Mouse (Mus musculus) intestine, embryonic 15.5 days (tissue): ENCODE measurements around the gene 5730522E02Rik. TPM values are rescaled to one million over a fixed set of nuclear protein-coding genes. Genes with fewer than 3 reads are reported as not detected.

Experiments used
- ATAC-seq: fragments of 200-750 bp; cut with Nextera tagmentation; 2 replicates; pipeline ENCODE4 v1.8.0; 2017; ENCODE audit warnings: moderate TSS enrichment, moderate library complexity
- H3K27ac ChIP-seq: fragments of 300-500 bp; sonication (generic); 2 replicates; pipeline ENCODE4 v1.5.1; 2015; ENCODE audit warnings: mild to moderate bottlenecking, inconsistent platforms
- H3K27me3 ChIP-seq: fragments of 300-500 bp; sonication (generic); replicated peaks from 2 replicates; pipeline ENCODE4 v1.6.1; 2015; ENCODE audit warnings: inconsistent platforms
- H3K36me3 ChIP-seq: fragments of 300-500 bp; sonication (generic); 2 replicates; pipeline ENCODE4 v1.6.1; 2015; ENCODE audit warnings: inconsistent platforms
- H3K4me1 ChIP-seq: fragments of 300-500 bp; sonication (generic); replicated peaks from 2 replicates; pipeline ENCODE4 v1.6.1; 2015; ENCODE audit warnings: inconsistent platforms
- H3K4me2 ChIP-seq: fragments of 300-500 bp; sonication (generic); replicated peaks from 2 replicates; pipeline ENCODE4 v1.6.1; 2015; ENCODE audit warnings: mild to moderate bottlenecking, inconsistent platforms
- H3K4me3 ChIP-seq: fragments of 300-500 bp; sonication (generic); replicated peaks from 2 replicates; pipeline ENCODE4 v1.5.1; 2015; ENCODE audit warnings: inconsistent platforms
- H3K9ac ChIP-seq: fragments of 300-500 bp; sonication (generic); 2 replicates; pipeline ENCODE4 v1.6.1; 2015; ENCODE audit warnings: inconsistent platforms
- H3K9me3 ChIP-seq: fragments of 300-500 bp; sonication (generic); 2 replicates; pipeline ENCODE4 v1.6.1; 2016; ENCODE audit warnings: inconsistent platforms
- WGBS: fragments of 180-500 bp; shearing (Covaris S2); methylation state at CpG from one replicate; pipeline ENCODE4 v1.1.7; 2015; 5-methylcytosine and 5-hydroxymethylcytosine counted together
- polyA plus RNA-seq: library from polyadenylated mRNA; unstranded; fragments of >200 nt; fragmentation: Nextera tagmentation; extraction: Ambion mirVana; gene quantifications from 2 replicates; pipeline ENCODE4 v1.2.1, GENCODE M21; 2015

5730522E02Rik gene
- polyA plus RNA-seq, 1 experiment from 2014 or later: 2.8 TPM

DNA sequence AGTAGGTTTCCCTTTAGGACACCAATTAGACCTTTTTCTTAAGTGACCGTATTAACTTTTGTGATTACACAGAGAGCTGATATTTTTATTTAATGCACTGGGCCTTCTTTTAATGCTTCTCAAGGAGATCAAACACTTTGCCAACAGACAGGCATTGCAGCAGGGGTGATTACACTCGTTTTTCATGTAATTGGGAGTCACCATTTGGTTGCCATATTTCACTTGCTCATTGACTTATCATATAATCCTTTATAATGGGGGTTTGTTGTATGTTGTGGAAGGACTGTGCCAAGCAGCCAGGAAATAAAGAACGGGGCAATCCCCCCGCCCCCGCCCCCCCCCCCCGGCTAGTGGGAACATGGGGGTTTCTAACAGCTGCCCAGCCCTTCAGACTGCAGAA, 135.0 kb downstream of the 5730522E02Rik start:
- Histone ChIP-seq H3K36me3 (no peaks in the 10 kb centered on the region), H3K27me3 (no peaks in the 10 kb centered on the region), H3K4me3 (no peak overlapping the region), H3K4me2 (no peak overlapping the region), H3K4me1 (no peaks in the 10 kb centered on the region), H3K9ac (no peak overlapping the region), H3K27ac (no peak overlapping the region), H3K9me3 (no peaks in the 10 kb centered on the region)
- no peak for ATAC-seq
- 80% methylated on average over 6 of the region's 6 CpGs for WGBS

DNA sequence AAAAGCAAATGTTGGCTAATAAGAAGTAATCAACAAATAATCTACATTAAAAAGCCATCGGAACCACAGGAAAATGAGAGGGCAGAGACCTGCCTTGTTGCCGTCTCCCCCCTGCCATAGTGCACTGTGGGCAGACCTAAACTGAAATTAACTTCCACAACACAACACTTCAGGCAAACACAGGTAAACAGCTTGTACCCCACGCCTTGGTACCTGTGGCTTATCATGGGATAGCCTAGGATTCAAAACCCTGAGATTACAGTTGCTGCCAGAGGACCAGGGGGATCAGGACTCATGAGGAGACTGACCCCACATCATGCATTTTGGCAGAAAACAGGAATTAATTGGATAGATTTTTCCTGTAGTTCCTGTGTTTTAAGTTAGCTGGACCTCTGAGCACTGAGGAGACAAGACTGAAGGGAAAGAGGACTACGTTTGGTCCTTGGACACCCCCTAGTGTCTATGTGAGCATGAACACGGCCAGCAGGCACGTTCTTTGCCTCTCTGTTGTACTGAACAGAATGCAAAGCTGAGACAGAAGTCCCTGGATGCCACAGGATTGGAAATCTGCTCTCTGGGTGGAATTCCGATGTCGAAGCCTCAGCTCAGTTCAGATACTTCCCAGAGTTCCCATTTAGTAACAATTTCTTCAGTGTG, 136.8 kb downstream of the 5730522E02Rik start:
- no peaks in the 10 kb centered on the region for H3K4me1 ChIP-seq
- H3K27ac ChIP-seq: no peak overlapping the region
- H3K36me3 ChIP-seq: no peaks in the 10 kb centered on the region
- H3K9ac ChIP-seq: no peak overlapping the region
- no peaks in the 10 kb centered on the region for H3K27me3 ChIP-seq
- 46% methylated on average over 8 of the region's 8 CpGs for WGBS
- no peak overlapping the region for H3K4me3 ChIP-seq
- no peak overlapping the region for H3K4me2 ChIP-seq
- no peaks in the 10 kb centered on the region for H3K9me3 ChIP-seq
- ATAC-seq: peak; percentile 78

DNA sequence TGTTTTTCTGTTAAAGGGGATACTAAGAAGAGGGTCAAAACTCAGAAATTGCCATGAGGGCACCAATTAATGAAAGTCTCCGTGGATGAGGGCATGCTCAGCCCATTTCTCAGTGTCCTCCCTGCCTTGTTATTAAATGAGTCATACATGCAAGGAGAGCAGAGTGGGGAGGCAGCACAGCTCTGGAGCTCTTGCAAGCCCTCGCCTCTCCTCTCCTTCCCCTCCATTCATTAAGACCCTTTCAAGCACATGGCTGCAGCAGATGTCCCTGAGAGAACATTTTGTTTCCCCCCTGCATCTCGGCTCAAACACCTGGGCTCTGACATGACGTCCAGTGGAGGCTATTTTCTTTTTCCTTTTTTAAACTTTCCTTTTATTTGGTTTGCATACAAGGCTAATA, 138.5 kb downstream of the 5730522E02Rik start:
- 66% methylated on average over 4 of the region's 4 CpGs for WGBS
- Histone ChIP-seq H3K4me1 (no peaks in the 10 kb centered on the region), H3K9ac (no peak overlapping the region), H3K27me3 (no peaks in the 10 kb centered on the region), H3K27ac (no peak overlapping the region), H3K9me3 (no peaks in the 10 kb centered on the region), H3K36me3 (no peaks in the 10 kb centered on the region), H3K4me2 (no peak overlapping the region), H3K4me3 (no peak overlapping the region)
- ATAC-seq: no peak

DNA sequence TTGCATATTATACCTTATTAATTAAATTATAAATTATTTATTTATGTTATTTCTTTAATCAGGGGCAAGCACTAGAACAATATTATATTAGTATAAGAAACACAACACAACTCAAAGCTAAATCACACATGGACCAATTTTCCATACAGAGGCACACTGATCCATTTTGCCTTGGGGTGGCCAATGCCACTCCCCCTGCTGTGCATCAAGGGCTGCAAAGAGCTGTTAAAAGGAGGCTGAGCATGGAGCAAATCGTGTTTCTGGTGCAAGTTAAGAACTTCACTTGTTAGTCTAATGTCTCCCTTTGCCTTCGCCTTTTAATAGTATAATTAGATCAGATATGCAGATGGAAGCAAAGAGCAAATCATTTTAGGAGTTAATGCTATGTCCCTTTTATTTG, 147.3 kb downstream of the 5730522E02Rik start:
- Histone ChIP-seq H3K36me3 (no peaks in the 10 kb centered on the region), H3K9me3 (no peaks in the 10 kb centered on the region), H3K27ac (no peak overlapping the region), H3K4me1 (no peaks in the 10 kb centered on the region), H3K9ac (no peak overlapping the region), H3K27me3 (no peaks in the 10 kb centered on the region), H3K4me3 (no peak overlapping the region), H3K4me2 (no peak overlapping the region)
- no peak for ATAC-seq
- 54% methylated on average over 2 of the region's 2 CpGs for WGBS

DNA sequence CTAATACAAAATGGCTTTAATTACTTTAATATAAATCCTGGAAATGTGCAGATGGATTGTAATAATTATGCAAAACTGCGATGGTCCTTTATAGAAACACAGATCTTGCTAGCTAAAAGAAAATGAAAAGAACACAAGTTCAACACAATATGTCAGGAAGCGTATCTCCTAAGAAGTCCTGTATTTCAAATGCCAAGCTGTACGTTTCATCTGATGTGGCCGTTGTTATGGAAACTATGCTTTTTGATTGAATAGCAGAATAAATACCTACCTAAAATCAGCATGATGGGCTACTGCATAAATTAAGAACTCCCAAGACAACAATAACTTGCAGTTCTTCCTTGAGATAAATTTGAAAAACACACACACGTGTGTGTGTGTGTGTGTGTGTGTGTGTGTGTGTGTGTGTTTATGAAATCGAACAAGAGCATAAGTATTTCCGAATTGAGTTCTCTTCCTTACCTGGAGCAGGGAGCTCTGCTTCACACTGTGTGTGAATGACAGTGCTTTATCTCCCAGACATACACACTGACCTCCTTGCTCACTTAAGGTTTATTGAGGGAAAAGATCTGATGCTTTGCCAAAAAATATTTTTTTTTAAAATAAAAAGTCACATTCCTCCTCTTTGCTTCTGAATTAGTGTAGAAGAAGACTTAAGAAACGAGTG, 149.0 kb downstream of the 5730522E02Rik start:
- Histone ChIP-seq H3K9me3 (no peaks in the 10 kb centered on the region), H3K4me3 (no peak overlapping the region), H3K27me3 (no peaks in the 10 kb centered on the region), H3K9ac (no peak overlapping the region), H3K4me2 (no peak overlapping the region), H3K27ac (no peak overlapping the region), H3K36me3 (no peaks in the 10 kb centered on the region), H3K4me1 (no peaks in the 10 kb centered on the region)
- no peak for ATAC-seq
- WGBS: 78% methylated on average over 8 of the region's 8 CpGs

DNA sequence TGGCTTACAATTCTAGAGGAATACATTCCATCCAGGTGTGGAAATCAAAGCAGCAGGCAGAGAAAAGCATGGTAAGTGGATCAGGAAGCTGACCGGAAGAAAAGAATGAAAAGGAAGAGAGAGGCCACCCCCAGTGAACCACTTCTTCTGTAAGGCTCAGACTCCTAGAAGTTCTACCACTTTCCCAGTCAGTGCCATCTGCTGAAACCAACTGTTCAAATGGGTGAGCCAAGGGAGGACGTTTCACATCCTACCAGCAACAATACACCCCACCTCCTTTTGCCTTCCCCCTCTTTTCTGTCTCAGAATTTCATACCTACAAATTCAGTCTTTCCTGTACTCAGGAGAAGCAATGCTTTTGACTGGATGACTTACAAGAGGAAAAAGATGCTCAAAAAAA, 197.0 kb downstream of the 5730522E02Rik start:
- 72% methylated on average over 2 of the region's 2 CpGs for WGBS

DNA sequence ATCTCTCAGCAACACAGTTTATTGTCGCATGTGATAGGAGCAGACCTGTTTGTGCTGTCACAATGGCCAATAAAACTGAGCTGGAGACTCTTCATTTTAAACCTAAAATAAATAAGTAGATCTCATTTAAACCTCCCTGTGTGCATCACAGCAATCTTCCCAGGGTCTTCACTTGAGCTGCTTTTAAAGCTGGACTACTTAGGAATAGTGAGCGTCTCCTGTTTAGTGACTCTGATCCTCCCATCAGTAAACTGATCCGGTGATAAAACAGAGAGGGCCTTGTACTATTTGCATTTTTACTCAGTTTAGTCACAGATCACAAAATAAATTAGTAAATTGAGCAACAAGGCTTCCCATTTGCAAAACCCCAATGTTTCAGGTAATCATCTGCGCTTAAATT, 206.5 kb downstream of the 5730522E02Rik start:
- WGBS: 63% methylated on average over 4 of the region's 4 CpGs
- ATAC-seq: no peak
- Histone ChIP-seq H3K9me3 (no peaks in the 10 kb centered on the region), H3K4me2 (no peak overlapping the region), H3K4me1 (no peaks in the 10 kb centered on the region), H3K27me3 (no peaks in the 10 kb centered on the region), H3K27ac (no peak overlapping the region), H3K4me3 (no peak overlapping the region), H3K9ac (no peak overlapping the region), H3K36me3 (no peaks in the 10 kb centered on the region)

More for the DNA sequence above, 197.0 kb downstream of the 5730522E02Rik start:
- Histone ChIP-seq H3K4me1 (no peaks in the 10 kb centered on the region), H3K4me3 (no peak overlapping the region), H3K9ac (no peak overlapping the region), H3K27ac (no peak overlapping the region), H3K27me3 (no peaks in the 10 kb centered on the region), H3K36me3 (no peaks in the 10 kb centered on the region), H3K9me3 (no peaks in the 10 kb centered on the region), H3K4me2 (no peak overlapping the region)
- ATAC-seq: no peak

DNA sequence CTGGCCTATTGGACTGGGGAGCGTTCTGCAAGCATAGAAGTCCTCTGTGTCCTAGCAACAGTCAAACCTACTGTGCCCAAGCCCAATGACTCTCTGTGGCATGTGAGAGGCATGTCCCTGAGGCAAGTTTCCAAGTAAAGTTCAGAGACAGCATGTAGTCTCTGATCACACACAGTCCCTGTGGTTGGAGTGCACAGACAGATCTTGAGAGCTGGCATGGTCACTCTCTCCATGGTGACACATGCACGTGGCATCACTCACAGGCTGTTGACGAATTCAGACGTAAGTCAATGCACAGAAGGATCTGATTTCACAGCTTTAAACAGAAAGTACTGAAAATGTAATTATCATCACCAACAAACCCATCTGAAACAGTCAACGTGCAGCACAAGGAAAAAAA, 210.8 kb downstream of the 5730522E02Rik start:
- ATAC-seq: no peak
- no peak overlapping the region for H3K4me2 ChIP-seq
- H3K9ac ChIP-seq: no peak overlapping the region
- no peak overlapping the region for H3K27ac ChIP-seq
- H3K27me3 ChIP-seq: no peaks in the 10 kb centered on the region
- 83% methylated on average over 5 of the region's 5 CpGs for WGBS
- H3K9me3 ChIP-seq: no peaks in the 10 kb centered on the region
- no peak overlapping the region for H3K4me3 ChIP-seq
- no peaks in the 10 kb centered on the region for H3K4me1 ChIP-seq
- no peaks in the 10 kb centered on the region for H3K36me3 ChIP-seq

DNA sequence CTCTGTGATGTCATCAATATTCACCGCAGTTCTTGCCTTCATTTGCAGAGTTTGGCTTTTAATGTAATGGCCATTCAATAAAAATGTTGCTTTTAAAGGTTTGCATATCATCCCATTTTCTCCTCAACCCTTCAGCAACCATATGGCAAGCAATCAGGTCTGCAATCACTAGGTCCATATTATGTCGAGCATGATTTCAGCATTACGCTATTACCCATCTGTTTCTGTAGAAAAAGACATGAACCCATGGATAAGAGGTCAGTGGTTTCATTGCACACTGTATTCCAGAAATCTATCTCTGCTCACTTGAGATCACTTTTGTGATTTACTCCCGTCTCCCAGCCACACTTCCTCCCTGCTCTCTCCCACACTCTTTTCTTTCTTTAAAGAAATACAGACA, 213.1 kb downstream of the 5730522E02Rik start:
- H3K9me3 ChIP-seq: no peaks in the 10 kb centered on the region
- no peak overlapping the region for H3K4me3 ChIP-seq
- no peak for ATAC-seq
- H3K9ac ChIP-seq: no peak overlapping the region
- 75% methylated on average over 4 of the region's 4 CpGs for WGBS
- H3K4me2 ChIP-seq: no peak overlapping the region
- no peaks in the 10 kb centered on the region for H3K36me3 ChIP-seq
- H3K4me1 ChIP-seq: no peaks in the 10 kb centered on the region
- H3K27ac ChIP-seq: no peak overlapping the region
- H3K27me3 ChIP-seq: no peaks in the 10 kb centered on the region

DNA sequence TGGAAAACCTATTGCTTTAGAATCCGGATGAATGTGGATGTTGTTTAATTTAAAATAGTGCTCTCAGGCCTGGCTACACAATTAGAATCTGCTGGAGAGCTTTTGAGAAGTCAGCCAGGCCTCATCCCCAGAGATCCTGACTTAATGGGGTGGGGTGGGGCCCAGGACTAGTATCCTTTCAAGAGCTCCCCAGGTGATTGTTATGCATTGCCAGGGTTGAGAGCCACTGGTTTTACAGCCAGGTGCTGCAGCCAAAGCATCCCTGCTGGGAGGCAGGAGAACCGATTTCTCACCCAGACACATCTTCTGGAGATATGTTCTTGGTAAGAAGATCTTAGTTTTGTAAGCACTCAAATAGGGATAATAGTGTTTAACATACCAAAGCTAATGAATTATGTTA, 216.4 kb downstream of the 5730522E02Rik start:
- H3K4me2 ChIP-seq: no peak overlapping the region
- 42% methylated on average over 2 of the region's 2 CpGs for WGBS
- ATAC-seq: no peak
- H3K27me3 ChIP-seq: no peaks in the 10 kb centered on the region
- no peaks in the 10 kb centered on the region for H3K9me3 ChIP-seq
- H3K4me3 ChIP-seq: no peak overlapping the region
- no peaks in the 10 kb centered on the region for H3K36me3 ChIP-seq
- no peak overlapping the region for H3K9ac ChIP-seq
- no peak overlapping the region for H3K27ac ChIP-seq
- no peaks in the 10 kb centered on the region for H3K4me1 ChIP-seq

DNA sequence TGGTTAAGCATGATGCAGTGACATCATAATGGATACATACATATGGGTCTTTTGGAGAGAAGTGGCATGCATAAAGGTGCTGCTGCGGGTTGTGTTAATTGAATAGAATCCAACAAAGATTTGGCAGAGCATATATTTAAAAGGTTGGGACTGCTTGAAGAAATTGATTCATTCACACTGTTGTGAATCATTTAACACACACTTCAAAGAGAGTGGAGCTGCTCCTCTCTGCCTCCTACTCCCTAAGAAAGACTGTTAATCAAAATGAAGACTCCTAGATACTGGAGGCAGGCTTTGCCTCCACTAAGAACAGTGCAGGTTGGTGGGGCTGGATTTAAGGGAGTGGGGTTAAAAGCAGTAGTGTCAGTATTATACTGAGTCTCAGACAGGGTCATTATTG, 218.3 kb downstream of the 5730522E02Rik start:
- no peak overlapping the region for H3K4me3 ChIP-seq
- no peaks in the 10 kb centered on the region for H3K9me3 ChIP-seq
- H3K27ac ChIP-seq: no peak overlapping the region
- no peak overlapping the region for H3K4me2 ChIP-seq
- H3K36me3 ChIP-seq: no peaks in the 10 kb centered on the region
- ATAC-seq: no peak
- no peaks in the 10 kb centered on the region for H3K27me3 ChIP-seq
- no peaks in the 10 kb centered on the region for H3K4me1 ChIP-seq
- WGBS: 92% methylated on average over 1 of the region's 1 CpGs
- no peak overlapping the region for H3K9ac ChIP-seq

DNA sequence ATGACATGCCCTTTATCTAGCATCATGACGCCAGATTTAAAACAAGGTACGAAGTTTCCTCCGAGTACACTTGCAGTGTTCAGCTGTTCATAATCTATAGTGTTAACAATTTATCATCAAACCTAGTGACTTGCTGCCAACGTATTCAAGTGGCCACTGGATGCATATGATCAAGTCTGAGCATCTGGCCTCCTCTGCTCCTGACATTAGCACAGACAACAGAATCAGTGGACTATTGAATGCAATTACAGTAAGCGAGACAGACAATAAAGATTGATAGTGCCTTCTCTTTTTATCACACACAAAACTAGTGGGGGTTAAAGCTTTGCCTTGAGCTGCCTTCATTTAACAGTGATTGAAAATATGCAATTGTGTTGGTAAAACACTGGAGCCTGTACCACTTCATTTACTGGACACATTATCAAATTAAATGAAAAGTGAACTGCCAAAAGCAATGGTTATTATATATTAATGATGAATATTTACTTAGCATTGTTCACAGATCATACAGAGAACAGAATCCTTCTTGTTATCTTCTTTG, 231.8 kb downstream of the 5730522E02Rik start:
- H3K27ac ChIP-seq: no peak overlapping the region
- H3K27me3 ChIP-seq: no peaks in the 10 kb centered on the region
- no peak overlapping the region for H3K4me2 ChIP-seq
- no peak overlapping the region for H3K9ac ChIP-seq
- no peaks in the 10 kb centered on the region for H3K9me3 ChIP-seq
- H3K4me1 ChIP-seq: no peaks in the 10 kb centered on the region
- WGBS: 75% methylated on average over 5 of the region's 5 CpGs
- no peak for ATAC-seq
- no peaks in the 10 kb centered on the region for H3K36me3 ChIP-seq
- H3K4me3 ChIP-seq: no peak overlapping the region

DNA sequence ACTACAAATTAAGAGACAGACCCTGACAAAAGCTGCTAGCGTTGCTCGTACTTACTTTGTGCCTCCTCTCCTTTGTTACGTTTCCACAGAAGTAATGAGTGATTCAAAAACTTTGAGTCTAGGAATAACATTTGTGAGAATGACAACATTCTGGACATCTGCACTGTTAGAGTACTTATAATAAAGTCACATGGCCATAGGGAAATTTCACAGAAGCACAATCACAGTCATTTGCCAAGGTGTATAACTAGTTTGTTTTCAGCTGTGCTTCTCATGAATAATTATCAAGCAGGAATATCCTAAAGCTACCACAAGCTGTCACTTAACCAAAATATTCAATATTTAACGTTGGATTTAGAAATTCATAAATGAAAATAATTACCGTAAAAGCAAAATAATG, 269.1 kb downstream of the 5730522E02Rik start:
- WGBS: 88% methylated on average over 5 of the region's 5 CpGs
- no peak overlapping the region for H3K4me2 ChIP-seq
- H3K27ac ChIP-seq: no peak overlapping the region
- no peaks in the 10 kb centered on the region for H3K36me3 ChIP-seq
- no peak overlapping the region for H3K4me3 ChIP-seq
- no peak overlapping the region for H3K9ac ChIP-seq
- H3K27me3 ChIP-seq: no peaks in the 10 kb centered on the region
- H3K9me3 ChIP-seq: no peaks in the 10 kb centered on the region
- ATAC-seq: no peak
- H3K4me1 ChIP-seq: no peaks in the 10 kb centered on the region
